Mouse (Mus musculus): Measurements from ENCODE around the gene Mrpl18. TPM values are rescaled to one million over a fixed set of nuclear protein-coding genes. Genes with fewer than 3 reads are reported as not detected.

Mrpl18 gene
- polyA plus RNA-seq (2012; rRNA removed; ENCODE audit: low replicate concordance): 21.4 and 30.4 TPM in 2 replicates

DNA sequence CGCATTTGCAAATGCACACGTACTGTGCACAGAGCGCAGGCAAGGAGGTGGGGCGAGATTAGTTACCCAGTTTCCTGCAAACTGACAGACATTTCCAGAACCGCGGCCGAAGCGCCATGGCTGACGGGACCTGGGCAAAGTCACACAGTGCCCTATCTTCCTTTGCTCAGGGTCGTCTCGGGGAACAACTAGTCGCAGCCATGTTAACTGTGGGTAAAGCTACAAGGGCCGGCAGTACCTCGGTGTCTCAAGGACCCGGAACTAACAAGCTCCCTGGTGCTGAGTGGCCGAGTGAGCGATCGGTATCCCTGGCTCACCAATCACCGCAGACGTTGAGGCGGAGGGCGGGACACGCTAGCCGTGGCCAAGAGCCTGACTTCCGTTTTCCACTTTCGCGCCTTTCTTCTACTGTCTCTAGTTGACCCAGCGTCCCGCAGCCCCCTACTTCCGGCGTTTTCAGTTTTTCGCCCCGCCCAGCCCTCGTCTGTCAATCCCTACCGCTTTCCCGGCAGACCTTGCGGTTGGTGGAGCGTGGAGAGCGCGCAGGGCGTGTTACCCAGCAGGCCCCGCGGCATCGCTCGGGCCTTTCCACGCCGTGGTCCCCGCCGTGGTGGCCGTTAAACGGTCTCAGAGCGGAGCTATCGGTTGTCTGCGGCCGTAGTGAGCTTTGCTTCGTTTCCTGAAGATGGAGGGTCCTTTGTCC, at the start of gene Mrpl18:
Mrpl18 (minus strand) TSS at position 465 of the 703 bp plus-strand sequence.

GRCm38 (mm10) chr17:12960331-12960873, 44.3 kb upstream of the Mrpl18 start, which contains the start of gene Acat2:
TSS of gene Acat2 (minus strand) at chr17:12960747.

DNA sequence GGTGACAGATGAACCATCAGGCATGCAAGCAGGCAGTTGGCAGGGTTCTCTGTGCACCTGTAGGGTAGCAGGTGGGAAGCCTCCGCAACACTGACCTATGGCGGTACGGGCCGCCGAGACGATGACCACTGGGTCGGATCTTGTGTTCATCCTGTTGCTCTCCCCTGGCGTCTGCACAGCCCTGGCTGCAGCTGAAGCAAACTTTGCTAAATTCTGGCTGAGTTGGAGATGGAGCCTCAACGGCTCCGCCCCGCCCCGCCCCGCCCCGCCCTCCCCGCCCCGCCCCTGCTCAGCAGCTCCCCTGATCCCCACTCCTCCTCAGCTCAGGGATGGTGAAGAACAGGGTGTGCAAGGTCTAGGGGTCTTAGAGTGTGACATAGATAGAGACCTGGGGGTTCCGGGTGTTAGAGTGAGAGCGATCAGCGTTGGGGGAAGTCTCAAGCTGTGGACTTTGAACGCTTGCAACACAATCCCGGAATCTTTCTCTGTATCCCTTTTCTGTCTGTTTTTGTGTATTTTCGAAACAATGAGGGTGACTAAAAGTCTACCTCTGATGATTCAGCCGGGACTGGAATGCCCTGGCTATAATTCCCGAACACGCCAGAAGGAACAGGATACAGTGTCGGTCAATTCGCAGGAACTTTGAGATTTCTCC, 24.1 kb upstream of the Mrpl18 start, which contains the start of gene Acat3:
Acat3 (minus strand) TSS at position 450 of the 655 bp plus-strand sequence.

GRCm38 (mm10) chr17:12915488-12915880, 661 bp downstream of the Mrpl18 start, which contains the start of gene Tcp1:
TSS of gene Tcp1 (plus strand) at chr17:12915701.

GRCm38 (mm10) chr17:12909361-12910280, 6.5 kb downstream of the Mrpl18 start, which contains the start of gene Pnldc1:
TSS of gene Pnldc1 (minus strand) at chr17:12910230.

DNA sequence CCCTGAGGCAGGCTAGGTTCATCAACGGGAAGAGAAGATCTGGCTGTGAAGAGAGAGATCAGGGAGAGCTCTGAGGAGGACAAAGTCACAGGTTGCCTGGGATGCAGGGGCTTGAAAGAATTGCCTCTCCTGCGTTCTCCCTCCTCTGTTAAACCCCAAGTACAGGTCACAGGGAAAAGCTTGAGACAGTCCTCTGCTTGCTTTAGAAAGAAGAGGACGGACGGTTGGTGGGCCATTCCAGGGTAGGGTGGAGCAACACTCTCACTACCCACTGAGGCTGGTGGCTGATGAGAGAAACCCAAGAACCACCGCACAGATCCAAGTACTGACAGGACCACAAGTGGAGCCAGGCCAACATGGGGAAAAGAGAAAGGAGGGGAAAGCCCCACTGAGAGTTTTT, 40.4 kb downstream of the Mrpl18 start, which contains the start of gene Mrgprh:
Mrgprh (plus strand) TSS at position 301 of the 400 bp plus-strand sequence.

GRCm38 (mm10) chr17:12868043-12868442, 48.1 kb downstream of the Mrpl18 start, which contains the start of gene Mas1:
TSS of gene Mas1 (minus strand) at chr17:12868143.

Other genes starting within 250 kb of the Mrpl18 start
- gene Slc22a1, start 240.5 kb downstream of the Mrpl18 start, polyA plus RNA-seq (2012; rRNA removed; ENCODE audit: low replicate concordance): 1.3 TPM in 1 of 2 replicates, not detected in the other
- 24.6 and 25.9 TPM in 2 replicates for gene Igf2r, start 146.7 kb downstream of the Mrpl18 start, polyA plus RNA-seq (2012; rRNA removed; ENCODE audit: low replicate concordance)
- gene Mas1, start 48.2 kb downstream of the Mrpl18 start, polyA plus RNA-seq (2012; rRNA removed; ENCODE audit: low replicate concordance): 0.17 and 0.47 TPM in 2 replicates
- gene Mrgprh, start 40.3 kb downstream of the Mrpl18 start, polyA plus RNA-seq (2012; rRNA removed; ENCODE audit: low replicate concordance): 0.39 and 2.3 TPM in 2 replicates
- gene Pnldc1, start 6.1 kb downstream of the Mrpl18 start, polyA plus RNA-seq (2012; rRNA removed; ENCODE audit: low replicate concordance): 5.4 and 9.0 TPM in 2 replicates
- 33.7 and 62.6 TPM in 2 replicates for gene Tcp1, start 644 bp downstream of the Mrpl18 start, polyA plus RNA-seq (2012; rRNA removed; ENCODE audit: low replicate concordance)
- gene Acat3, start 24.3 kb upstream of the Mrpl18 start, polyA plus RNA-seq (2012; rRNA removed; ENCODE audit: low replicate concordance): 0.80 and 1.0 TPM in 2 replicates
- 34.6 and 51.4 TPM in 2 replicates for gene Acat2, start 44.4 kb upstream of the Mrpl18 start, polyA plus RNA-seq (2012; rRNA removed; ENCODE audit: low replicate concordance)
- 11.8 and 17.5 TPM in 2 replicates for gene Wtap, start 77.8 kb upstream of the Mrpl18 start, polyA plus RNA-seq (2012; rRNA removed; ENCODE audit: low replicate concordance)
- gene Sod2, start 90.5 kb upstream of the Mrpl18 start, polyA plus RNA-seq (2012; rRNA removed; ENCODE audit: low replicate concordance): 428 and 898 TPM in 2 replicates
- 0.17 and 0.27 TPM in 2 replicates for gene Gpr31b, start 136.0 kb upstream of the Mrpl18 start, polyA plus RNA-seq (2012; rRNA removed; ENCODE audit: low replicate concordance)
- 0.08 and 0.10 TPM in 2 replicates for gene Tcp10b, start 144.8 kb upstream of the Mrpl18 start, polyA plus RNA-seq (2012; rRNA removed; ENCODE audit: low replicate concordance)
- gene Unc93a, start 215.5 kb upstream of the Mrpl18 start, polyA plus RNA-seq (2012; rRNA removed; ENCODE audit: low replicate concordance): 0.10 TPM in 1 of 2 replicates, not detected in the other

Measured in mammary gland, adult 2 months (tissue).